Mouse (Mus musculus) erythroblast, adult 5-6 weeks (primary cell): ENCODE measurements around the gene Olfr1330. TPM values are rescaled to one million over a fixed set of nuclear protein-coding genes. Genes with fewer than 3 reads are reported as not detected.
"Not testable (repeated sequence)": the region's sequence is repeated elsewhere in the genome, so short reads cannot be mapped to it uniquely, and the experiment has no call there.

ENCODE experiments used
- ATAC-seq: replicated peaks from 2 replicates; pipeline ENCODE4 v1.8.0; 2016; ENCODE audit warnings: moderate number of reproducible peaks, mild to moderate bottlenecking, moderate TSS enrichment, inconsistent platforms; ENCODE audit not compliant: poor library complexity, low FRiP score, severe bottlenecking
- total RNA-seq, 2 experiments: library from RNA; stranded (forward) in 1 of 2; stranded (reverse) in 1 of 2; fragments of 150-400 nt in 1 of 2; fragments of 200-764, 138-1000 nt in 1 of 2; gene quantifications; 2 replicates each; pipeline versions ENCODE4 v1.2.3 to v1.2.4; 2015 to 2017; ENCODE audit warnings: low replicate concordance in 2 of 2

The Olfr1330 gene
- total RNA-seq (2015; ENCODE audit: low replicate concordance), result not detected in 2 replicates
- total RNA-seq (2017; ENCODE audit: low replicate concordance), result not detected in 2 replicates

DNA sequence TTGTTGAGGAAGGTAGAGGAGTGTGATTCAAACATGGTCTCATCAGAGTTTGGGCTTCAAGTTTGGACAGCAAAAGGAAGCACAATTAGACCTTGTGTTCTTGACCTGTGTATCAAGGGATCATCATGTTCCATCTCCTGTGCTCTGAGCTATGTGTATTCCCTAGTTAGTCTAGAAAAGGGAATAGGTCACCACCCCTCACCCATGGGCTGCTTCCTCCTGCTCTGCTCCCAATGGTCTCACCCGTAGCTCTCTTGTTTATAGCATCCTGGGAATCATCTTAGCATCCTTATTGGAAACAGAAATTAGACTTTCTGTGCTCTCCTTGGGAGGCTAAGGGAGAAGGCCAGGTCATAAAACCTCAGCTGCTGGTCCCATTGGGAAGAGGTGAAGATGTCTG is at the start of gene Olfr1330:
TSS of gene Olfr1330 (plus strand) at position 301 of the 400 bp plus-strand sequence.
- no peak for ATAC-seq

DNA sequence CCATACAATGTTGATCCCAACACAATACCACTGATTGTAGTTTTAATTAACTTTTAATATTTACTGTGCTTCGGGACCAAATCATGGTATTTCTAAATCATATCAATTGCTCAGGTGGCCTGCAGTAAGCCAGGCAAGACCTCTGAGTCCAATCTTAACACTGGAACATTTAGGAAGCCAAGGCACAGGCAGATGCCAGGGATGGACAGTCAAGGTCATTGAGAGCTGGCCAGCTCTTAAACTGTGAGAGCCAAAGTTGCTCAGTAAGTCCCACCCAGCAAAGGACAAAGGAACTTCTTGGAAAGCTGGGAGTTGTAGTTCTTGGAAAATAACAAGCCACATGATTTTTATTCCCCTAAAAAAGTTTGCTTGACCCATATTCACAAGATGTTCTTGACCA is 26.6 kb upstream of the Olfr1330 start:
- no peak for ATAC-seq

DNA sequence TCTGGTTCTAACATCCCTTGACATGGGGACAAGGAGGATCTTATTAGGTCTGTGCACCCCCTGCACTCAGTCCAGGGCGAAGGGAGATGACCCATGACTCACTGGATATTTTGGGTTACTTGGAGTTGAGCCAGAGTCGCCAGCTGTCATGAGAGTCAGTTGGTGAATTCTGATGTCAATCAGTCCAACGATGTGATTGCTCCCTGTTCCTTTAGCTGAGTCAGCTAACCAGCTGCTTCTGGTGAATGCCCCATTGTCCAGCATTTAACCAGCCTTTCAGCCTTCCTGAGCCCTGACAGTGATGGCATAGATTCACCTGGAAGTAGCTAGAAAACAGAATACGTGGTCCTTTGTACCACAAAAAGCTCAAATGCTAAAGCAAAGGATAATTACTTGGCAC is 25.7 kb upstream of the Olfr1330 start:
- no peak for ATAC-seq

GRCm38 (mm10) chr4:118864349-118864748 is 24.0 kb upstream of the Olfr1330 start, which contains the start of gene Olfr1331:
Gene Olfr1331, plus strand, starts transcription at chr4:118864649.
- ATAC-seq, result no peak

DNA sequence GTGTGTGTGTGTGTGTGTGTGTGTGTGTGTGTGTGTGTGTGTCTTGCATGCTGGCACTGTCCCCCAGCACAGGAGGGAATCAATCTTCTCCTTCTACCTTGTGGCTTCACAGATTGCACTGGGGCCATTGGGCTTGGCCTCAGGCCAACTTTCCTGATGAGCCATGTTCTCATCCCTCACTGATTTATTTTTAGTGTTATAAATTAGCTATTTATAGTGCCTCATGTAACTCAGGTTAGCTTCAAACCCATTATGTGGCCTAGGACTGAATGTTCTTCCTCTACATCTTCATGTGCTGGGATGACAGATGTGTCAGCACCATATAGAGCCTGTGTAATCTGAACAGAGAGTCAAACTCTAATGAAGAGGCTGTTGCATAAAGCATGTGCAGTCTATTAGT is 20.8 kb upstream of the Olfr1330 start:
- ATAC-seq, result no peak

GRCm38 (mm10) chr4:118901981-118902380 is 13.6 kb downstream of the Olfr1330 start:
- ATAC-seq, result no peak

DNA sequence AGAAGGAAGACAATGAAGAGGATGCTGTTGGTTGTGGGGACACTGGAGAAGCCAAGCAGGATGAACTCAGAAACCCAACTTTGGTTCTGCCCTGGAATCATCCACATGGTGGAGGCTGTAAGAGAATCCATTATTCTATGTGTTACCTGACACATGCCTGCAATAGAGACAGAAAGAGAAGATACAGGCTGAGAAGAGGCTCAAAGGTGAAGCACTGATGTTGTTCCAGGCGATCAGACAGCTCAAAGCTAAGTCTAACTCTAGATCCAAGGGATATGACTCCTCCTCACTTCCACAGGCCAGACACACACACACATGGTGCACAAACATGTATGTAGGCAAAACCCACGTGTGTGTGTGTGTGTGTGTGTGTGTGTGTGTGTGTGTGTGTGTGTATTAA is 29.0 kb downstream of the Olfr1330 start, which contains the start of gene Olfr1329:
TSS of gene Olfr1329 (minus strand) at position 101 of the 400 bp plus-strand sequence.
- not testable (repeated sequence) for ATAC-seq

DNA sequence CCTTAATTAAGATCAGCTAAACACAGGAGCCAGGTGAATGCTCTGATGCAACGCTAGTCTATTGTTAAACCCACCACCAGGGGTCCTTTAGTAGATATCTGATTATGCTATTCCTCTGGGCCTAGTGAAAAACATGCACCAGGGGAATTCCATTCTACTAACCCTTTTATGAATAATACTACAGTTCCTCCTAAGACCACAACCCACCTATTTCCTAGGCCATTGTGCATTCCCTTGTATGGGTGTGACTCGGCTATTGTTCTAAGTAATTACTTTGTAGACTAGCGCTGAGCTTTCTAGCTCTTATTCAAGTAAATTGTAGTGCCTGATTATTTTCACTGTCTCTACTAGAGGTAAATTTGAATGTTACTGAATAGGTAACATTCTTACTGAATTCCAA is 42.9 kb downstream of the Olfr1330 start:
- not testable (repeated sequence) for ATAC-seq

- ATAC-seq, result no peak
Measured at GRCm38 (mm10) chr4:118938512-118938911, 50.1 kb downstream of the Olfr1330 start, which contains the start of gene Olfr1328. Gene Olfr1328, minus strand, starts transcription at chr4:118938612.

Other genes starting within 250 kb of the Olfr1330 start
- not detected in 2 replicates for gene Olfr62, start 229.6 kb upstream of the Olfr1330 start, total RNA-seq (2015; ENCODE audit: low replicate concordance)
- gene Olfr62, start 229.6 kb upstream of the Olfr1330 start, total RNA-seq (2017; ENCODE audit: low replicate concordance), result not detected in 2 replicates
- gene Olfr1342, start 195.8 kb upstream of the Olfr1330 start, total RNA-seq (2015; ENCODE audit: low replicate concordance), result not detected in 2 replicates
- not detected in 2 replicates for gene Olfr1342, start 195.8 kb upstream of the Olfr1330 start, total RNA-seq (2017; ENCODE audit: low replicate concordance)
- not detected in 2 replicates for gene Olfr1341, start 185.1 kb upstream of the Olfr1330 start, total RNA-seq (2015; ENCODE audit: low replicate concordance)
- not detected in 2 replicates for gene Olfr1341, start 185.1 kb upstream of the Olfr1330 start, total RNA-seq (2017; ENCODE audit: low replicate concordance)
- gene Olfr1340, start 168.5 kb upstream of the Olfr1330 start, total RNA-seq (2015; ENCODE audit: low replicate concordance), result not detected in 2 replicates
- not detected in 2 replicates for gene Olfr1340, start 168.5 kb upstream of the Olfr1330 start, total RNA-seq (2017; ENCODE audit: low replicate concordance)
- gene Olfr1339, start 156.4 kb upstream of the Olfr1330 start, total RNA-seq (2015; ENCODE audit: low replicate concordance), result not detected in 2 replicates
- not detected in 2 replicates for gene Olfr1339, start 156.4 kb upstream of the Olfr1330 start, total RNA-seq (2017; ENCODE audit: low replicate concordance)
- not detected in 2 replicates for gene Olfr1338, start 129.9 kb upstream of the Olfr1330 start, total RNA-seq (2015; ENCODE audit: low replicate concordance)
- not detected in 2 replicates for gene Olfr1338, start 129.9 kb upstream of the Olfr1330 start, total RNA-seq (2017; ENCODE audit: low replicate concordance)
- not detected in 2 replicates for gene Olfr1337, start 106.0 kb upstream of the Olfr1330 start, total RNA-seq (2015; ENCODE audit: low replicate concordance)
- gene Olfr1337, start 106.0 kb upstream of the Olfr1330 start, total RNA-seq (2017; ENCODE audit: low replicate concordance), result not detected in 2 replicates
- not detected in 2 replicates for gene Olfr1335, start 78.7 kb upstream of the Olfr1330 start, total RNA-seq (2015; ENCODE audit: low replicate concordance)
- gene Olfr1335, start 78.7 kb upstream of the Olfr1330 start, total RNA-seq (2017; ENCODE audit: low replicate concordance), result not detected in 2 replicates
- gene Olfr1333, start 52.3 kb upstream of the Olfr1330 start, total RNA-seq (2015; ENCODE audit: low replicate concordance), result not detected in 2 replicates
- not detected in 2 replicates for gene Olfr1333, start 52.3 kb upstream of the Olfr1330 start, total RNA-seq (2017; ENCODE audit: low replicate concordance)
- gene Olfr1331, start 23.9 kb upstream of the Olfr1330 start, total RNA-seq (2015; ENCODE audit: low replicate concordance), result not detected in 2 replicates
- gene Olfr1331, start 23.9 kb upstream of the Olfr1330 start, total RNA-seq (2017; ENCODE audit: low replicate concordance), result not detected in 2 replicates
- not detected in 2 replicates for gene Olfr1329, start 28.9 kb downstream of the Olfr1330 start, total RNA-seq (2015; ENCODE audit: low replicate concordance)
- gene Olfr1329, start 28.9 kb downstream of the Olfr1330 start, total RNA-seq (2017; ENCODE audit: low replicate concordance), result not detected in 2 replicates
- gene Olfr1328, start 50.0 kb downstream of the Olfr1330 start, total RNA-seq (2015; ENCODE audit: low replicate concordance), result not detected in 2 replicates
- not detected in 2 replicates for gene Olfr1328, start 50.0 kb downstream of the Olfr1330 start, total RNA-seq (2017; ENCODE audit: low replicate concordance)
- not detected in 2 replicates for gene Lao1, start 73.0 kb downstream of the Olfr1330 start, total RNA-seq (2015; ENCODE audit: low replicate concordance)
- not detected in 2 replicates for gene Lao1, start 73.0 kb downstream of the Olfr1330 start, total RNA-seq (2017; ENCODE audit: low replicate concordance)
- 0.38 and 2.7 TPM in 2 replicates for gene Slc2a1, start 220.1 kb downstream of the Olfr1330 start, total RNA-seq (2015; ENCODE audit: low replicate concordance)
- gene Slc2a1, start 220.1 kb downstream of the Olfr1330 start, total RNA-seq (2017; ENCODE audit: low replicate concordance), result 1.1 and 1.4 TPM in 2 replicates